Mouse (Mus musculus): Measurements from ENCODE around the gene Adgrv1.
A peak's percentile ranks its signal among the peaks of the same experiment; 100 is the strongest.

Gene Adgrv1

GRCm38 (mm10) chr13:81606991-81607390 lies 26.0 kb downstream of the Adgrv1 start:
- DNase-seq = no peak

GRCm38 (mm10) chr13:81596910-81597607 lies 35.9 kb downstream of the Adgrv1 start:
- no peak for DNase-seq

- no peak for DNase-seq
Measured at GRCm38 (mm10) chr13:81578692-81579091, 54.3 kb downstream of the Adgrv1 start.

GRCm38 (mm10) chr13:81570241-81570821 lies 62.6 kb downstream of the Adgrv1 start:
- peak; percentile 33 for DNase-seq

GRCm38 (mm10) chr13:81550024-81550423 lies 82.9 kb downstream of the Adgrv1 start:
- no peak for DNase-seq

GRCm38 (mm10) chr13:81534916-81535315 lies 98.0 kb downstream of the Adgrv1 start:
- DNase-seq = no peak

GRCm38 (mm10) chr13:81526687-81527086 lies 106.3 kb downstream of the Adgrv1 start:
- DNase-seq = no peak

- DNase-seq = no peak
Measured at GRCm38 (mm10) chr13:81510142-81510541, 122.8 kb downstream of the Adgrv1 start.

GRCm38 (mm10) chr13:81497035-81497434 lies 135.9 kb downstream of the Adgrv1 start:
- DNase-seq = no peak

- no peak for DNase-seq
Measured at GRCm38 (mm10) chr13:81491971-81492370, 141.0 kb downstream of the Adgrv1 start.

- no peak for DNase-seq
Measured at GRCm38 (mm10) chr13:81486980-81487379, 146.0 kb downstream of the Adgrv1 start.

- no peak for DNase-seq
Measured at GRCm38 (mm10) chr13:81473750-81474149, 159.2 kb downstream of the Adgrv1 start.

- DNase-seq = no peak
Measured at GRCm38 (mm10) chr13:81466661-81467060, 166.3 kb downstream of the Adgrv1 start.

- no peak for DNase-seq
Measured at GRCm38 (mm10) chr13:81465794-81466193, 167.2 kb downstream of the Adgrv1 start.

GRCm38 (mm10) chr13:81449630-81450029 lies 183.3 kb downstream of the Adgrv1 start:
- no peak for DNase-seq

- no peak for DNase-seq
Measured at GRCm38 (mm10) chr13:81449198-81449597, 183.8 kb downstream of the Adgrv1 start.

GRCm38 (mm10) chr13:81441412-81441811 lies 191.5 kb downstream of the Adgrv1 start:
- no peak for DNase-seq

GRCm38 (mm10) chr13:81439390-81440025 lies 193.4 kb downstream of the Adgrv1 start:
- peak; percentile 59 for DNase-seq

GRCm38 (mm10) chr13:81437088-81437487 lies 195.9 kb downstream of the Adgrv1 start:
- DNase-seq = no peak

GRCm38 (mm10) chr13:81426896-81427755 lies 205.8 kb downstream of the Adgrv1 start:
- DNase-seq = peak; percentile 21

GRCm38 (mm10) chr13:81425111-81425510 lies 207.8 kb downstream of the Adgrv1 start:
- no peak for DNase-seq

- no peak for DNase-seq
Measured at GRCm38 (mm10) chr13:81424002-81424401, 209.0 kb downstream of the Adgrv1 start.

- no peak for DNase-seq
Measured at GRCm38 (mm10) chr13:81407881-81408460, 225.0 kb downstream of the Adgrv1 start.

All from liver (tissue).